Mouse (Mus musculus): ENCODE data around the gene Rab43. TPM values are rescaled to one million over a fixed set of nuclear protein-coding genes. Genes with fewer than 3 reads are reported as not detected.

Gene Rab43
- polyA plus RNA-seq, 1 experiment from 2014 or later = 7.5 TPM

DNA sequence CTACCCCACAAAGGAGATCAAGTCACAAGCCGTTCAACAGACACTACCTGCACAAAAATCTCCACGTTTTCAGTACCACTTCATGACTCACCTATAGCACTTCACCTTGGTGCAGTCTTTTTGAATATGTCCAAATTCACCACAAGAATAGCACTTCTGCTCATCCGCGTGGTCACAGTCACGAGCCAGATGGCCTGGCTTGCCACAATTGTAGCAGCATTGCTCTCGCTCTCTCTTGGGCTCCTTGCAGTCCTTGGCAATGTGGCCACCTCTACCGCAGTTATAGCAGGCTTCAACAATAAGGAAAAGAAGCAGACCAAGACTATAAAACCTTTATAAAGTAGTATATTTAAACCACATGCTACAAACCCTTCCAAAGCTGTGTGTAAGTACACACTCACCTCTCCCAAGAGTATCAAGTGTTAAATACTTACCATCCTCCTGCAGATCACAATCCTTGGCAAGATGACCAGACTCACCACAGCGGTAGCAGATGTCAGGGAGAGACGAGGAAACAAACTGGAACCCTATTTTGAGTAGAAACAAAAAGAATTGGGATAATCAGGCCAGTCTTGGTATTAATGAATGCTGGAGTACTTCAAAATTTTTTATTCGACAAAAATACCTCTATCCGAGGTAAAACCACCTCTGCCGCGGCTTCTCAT lies 33.2 kb upstream of the Rab43 start:
- no peaks in the 10 kb centered on the region for H3K9me3 ChIP-seq (ENCODE audit: control insufficient read depth, low read length)
- no peak overlapping the region for H3K4me3 ChIP-seq (ENCODE audit: low read depth, low read length)
- H3K9ac ChIP-seq (ENCODE audit: low read length) = no peak overlapping the region
- H3K27ac ChIP-seq (replicated peaks; ENCODE audit: low read depth, low read length) = no peak overlapping the region
- H3K27me3 ChIP-seq (ENCODE audit: control insufficient read depth, insufficient read depth, low read length) = no peaks in the 10 kb centered on the region
- H3K4me1 ChIP-seq (ENCODE audit: control insufficient read depth, insufficient read depth, low read length) = 0 out of 2 replicates have a peak, but pooled peaks cover 7% of the 10 kb centered on the region
- 90% methylated on average over 13 of the region's 13 CpGs for WGBS
- no peak overlapping the region for H3K4me2 ChIP-seq (ENCODE audit: low read depth, severe bottlenecking)
- H3K36me3 ChIP-seq (ENCODE audit: control insufficient read depth, insufficient read depth, low read length) = peaks cover 32% of the 10 kb centered on the region
- ATAC-seq (ENCODE audit: insufficient number of reproducible peaks, low FRiP score, low TSS enrichment, low read depth) = no peak
- DNase-seq (ENCODE audit: low spot score) = no peak

DNA sequence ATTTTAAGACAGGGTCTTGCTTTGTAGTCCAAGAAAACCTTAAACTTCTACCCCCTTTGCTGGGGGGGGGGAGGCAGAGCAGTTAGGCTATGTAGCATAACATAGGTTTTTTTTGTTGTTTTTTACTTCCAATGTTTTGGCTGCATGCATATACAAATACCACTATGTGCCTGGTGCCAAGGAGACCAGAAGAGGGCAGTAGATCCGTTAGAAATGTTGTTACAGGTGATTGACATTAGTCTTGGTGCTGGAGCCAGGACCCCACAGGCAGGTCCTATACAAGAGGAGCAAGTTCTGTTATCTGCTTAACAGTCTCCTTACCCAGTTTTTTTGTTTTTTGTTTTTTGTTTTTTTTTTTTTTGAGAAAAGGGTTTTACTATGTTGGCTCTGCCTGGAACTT lies 30.3 kb upstream of the Rab43 start:
- H3K4me3 ChIP-seq (ENCODE audit: low read depth, low read length) = no peak overlapping the region
- peaks cover 30% of the 10 kb centered on the region for H3K36me3 ChIP-seq (ENCODE audit: control insufficient read depth, insufficient read depth, low read length)
- DNase-seq (ENCODE audit: low spot score) (no peak), ATAC-seq (ENCODE audit: insufficient number of reproducible peaks, low FRiP score, low TSS enrichment, low read depth) (no peak)
- no peaks in the 10 kb centered on the region for H3K4me1 ChIP-seq (ENCODE audit: control insufficient read depth, insufficient read depth, low read length)
- H3K27ac ChIP-seq (replicated peaks; ENCODE audit: low read depth, low read length) = no peak overlapping the region
- no peaks in the 10 kb centered on the region for H3K9me3 ChIP-seq (ENCODE audit: control insufficient read depth, low read length)
- no peaks in the 10 kb centered on the region for H3K27me3 ChIP-seq (ENCODE audit: control insufficient read depth, insufficient read depth, low read length)
- WGBS = 43% methylated on average over 1 of the region's 1 CpGs
- H3K9ac ChIP-seq (ENCODE audit: low read length) = no peak overlapping the region
- no peak overlapping the region for H3K4me2 ChIP-seq (ENCODE audit: low read depth, severe bottlenecking)

DNA sequence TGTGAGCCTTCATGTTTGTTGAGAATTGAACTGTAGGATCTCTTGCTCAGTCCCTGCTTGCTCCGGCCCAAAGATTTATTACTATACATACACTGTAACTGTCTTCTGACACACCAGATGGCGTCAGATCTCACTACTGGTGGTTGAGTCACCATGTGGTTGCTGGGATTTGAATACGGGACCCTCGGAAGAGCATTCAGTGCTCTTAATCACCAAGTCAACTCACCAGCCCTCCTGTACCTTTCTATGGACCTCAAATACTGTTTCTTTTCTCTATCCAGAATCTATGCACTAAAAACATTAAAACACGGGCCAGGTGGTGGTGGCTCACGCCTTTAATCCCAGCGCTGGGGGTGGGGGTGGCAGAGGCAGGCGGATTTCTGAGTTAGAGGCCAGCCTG lies 29.7 kb upstream of the Rab43 start:
- ATAC-seq (ENCODE audit: insufficient number of reproducible peaks, low FRiP score, low TSS enrichment, low read depth) (no peak), DNase-seq (ENCODE audit: low spot score) (no peak)
- H3K9ac ChIP-seq (ENCODE audit: low read length) = no peak overlapping the region
- H3K27ac ChIP-seq (replicated peaks; ENCODE audit: low read depth, low read length) = no peak overlapping the region
- H3K4me2 ChIP-seq (ENCODE audit: low read depth, severe bottlenecking) = no peak overlapping the region
- peaks cover 30% of the 10 kb centered on the region for H3K36me3 ChIP-seq (ENCODE audit: control insufficient read depth, insufficient read depth, low read length)
- no peaks in the 10 kb centered on the region for H3K27me3 ChIP-seq (ENCODE audit: control insufficient read depth, insufficient read depth, low read length)
- no peaks in the 10 kb centered on the region for H3K9me3 ChIP-seq (ENCODE audit: control insufficient read depth, low read length)
- H3K4me3 ChIP-seq (ENCODE audit: low read depth, low read length) = no peak overlapping the region
- no peaks in the 10 kb centered on the region for H3K4me1 ChIP-seq (ENCODE audit: control insufficient read depth, insufficient read depth, low read length)
- WGBS = 80% methylated on average over 8 of the region's 8 CpGs

DNA sequence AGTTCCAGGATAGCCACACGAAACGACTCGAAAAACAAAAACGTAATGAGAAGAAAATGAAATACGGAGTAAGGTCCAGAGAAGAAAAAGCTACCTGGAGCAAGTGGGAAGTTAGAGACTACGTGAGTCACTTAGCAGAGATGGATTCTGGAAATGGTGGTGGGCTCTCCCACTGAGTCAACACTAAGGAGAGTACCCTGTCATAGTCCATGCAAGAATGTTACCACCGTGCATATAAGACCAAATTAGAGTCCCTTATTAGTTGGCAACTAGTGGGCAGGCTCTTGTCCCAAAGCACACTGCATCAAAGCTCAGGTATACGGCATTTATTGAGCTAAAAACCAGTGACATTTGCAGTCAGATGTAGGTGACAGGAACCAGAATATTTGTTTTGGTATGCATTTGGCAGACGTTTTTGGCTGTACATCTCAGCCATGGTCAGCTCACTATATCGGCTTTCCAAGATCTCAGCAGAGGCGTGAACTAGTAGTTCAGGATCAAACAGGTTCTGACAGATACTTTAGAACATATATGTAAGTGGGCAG lies 27.9 kb upstream of the Rab43 start:
- H3K27me3 ChIP-seq (ENCODE audit: control insufficient read depth, insufficient read depth, low read length) = no peaks in the 10 kb centered on the region
- no peaks in the 10 kb centered on the region for H3K9me3 ChIP-seq (ENCODE audit: control insufficient read depth, low read length)
- no peaks in the 10 kb centered on the region for H3K4me1 ChIP-seq (ENCODE audit: control insufficient read depth, insufficient read depth, low read length)
- H3K9ac ChIP-seq (ENCODE audit: low read length) = no peak overlapping the region
- no peak for ATAC-seq (ENCODE audit: insufficient number of reproducible peaks, low FRiP score, low TSS enrichment, low read depth)
- no peak overlapping the region for H3K27ac ChIP-seq (replicated peaks; ENCODE audit: low read depth, low read length)
- WGBS = 63% methylated on average over 11 of the region's 11 CpGs
- no peak for DNase-seq (ENCODE audit: low spot score)
- peaks cover 22% of the 10 kb centered on the region for H3K36me3 ChIP-seq (ENCODE audit: control insufficient read depth, insufficient read depth, low read length)
- no peak overlapping the region for H3K4me3 ChIP-seq (ENCODE audit: low read depth, low read length)
- H3K4me2 ChIP-seq (ENCODE audit: low read depth, severe bottlenecking) = no peak overlapping the region

DNA sequence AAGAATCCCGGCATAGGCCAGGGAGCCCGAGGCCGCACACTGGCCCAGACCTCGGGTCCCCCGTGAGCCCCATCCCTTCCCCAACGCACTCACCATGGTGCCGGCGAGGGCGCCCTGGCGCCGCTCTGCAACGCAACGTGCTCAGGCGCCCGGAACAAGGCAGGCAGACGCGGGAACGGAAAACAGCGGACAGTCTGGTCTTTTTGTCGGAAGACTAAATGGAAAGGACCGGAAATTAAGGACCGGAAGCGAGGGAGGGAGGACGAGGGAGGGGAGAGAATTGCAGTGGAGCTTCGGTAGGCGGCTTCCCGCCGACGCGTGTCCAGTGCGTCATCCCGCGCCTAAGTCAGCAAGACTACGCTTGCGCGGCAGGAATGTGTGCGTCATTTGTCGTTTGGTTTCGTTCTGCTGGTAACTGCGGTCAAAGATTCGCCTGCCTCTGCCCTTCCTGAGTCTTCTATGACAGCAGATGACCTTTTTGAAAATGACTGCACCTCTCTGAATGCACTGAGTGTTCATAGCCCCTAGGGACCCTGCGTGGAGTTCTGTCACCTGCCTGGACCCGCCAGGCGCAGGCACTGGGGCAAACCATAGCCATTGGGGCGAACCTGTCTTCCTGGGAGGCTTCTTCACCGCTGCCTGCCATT lies 26.7 kb upstream of the Rab43 start, which contains the start of gene Isy1:
Gene Isy1, minus strand, starts transcription at position 248 of the 647 bp plus-strand sequence.
- under 1% methylated on average over 46 of the region's 46 CpGs for WGBS
- ATAC-seq (ENCODE audit: insufficient number of reproducible peaks, low FRiP score, low TSS enrichment, low read depth) (peak; percentile 91), DNase-seq (ENCODE audit: low spot score) (peak; percentile 95)
- Histone ChIP-seq H3K4me1 (ENCODE audit: control insufficient read depth, insufficient read depth, low read length) (no peaks in the 10 kb centered on the region), H3K27me3 (ENCODE audit: control insufficient read depth, insufficient read depth, low read length) (no peaks in the 10 kb centered on the region), H3K36me3 (ENCODE audit: control insufficient read depth, insufficient read depth, low read length) (peaks cover 15% of the 10 kb centered on the region), H3K4me3 (ENCODE audit: low read depth, low read length) (peak within 1 kb of the TSS; percentile 50), H3K4me2 (ENCODE audit: low read depth, severe bottlenecking) (peak within 1 kb of the TSS; percentile 60), H3K27ac (replicated peaks; ENCODE audit: low read depth, low read length) (peak within 1 kb of the TSS; percentile 44), H3K9ac (ENCODE audit: low read length) (peak within 1 kb of the TSS; percentile 76), H3K9me3 (ENCODE audit: control insufficient read depth, low read length) (no peaks in the 10 kb centered on the region)

DNA sequence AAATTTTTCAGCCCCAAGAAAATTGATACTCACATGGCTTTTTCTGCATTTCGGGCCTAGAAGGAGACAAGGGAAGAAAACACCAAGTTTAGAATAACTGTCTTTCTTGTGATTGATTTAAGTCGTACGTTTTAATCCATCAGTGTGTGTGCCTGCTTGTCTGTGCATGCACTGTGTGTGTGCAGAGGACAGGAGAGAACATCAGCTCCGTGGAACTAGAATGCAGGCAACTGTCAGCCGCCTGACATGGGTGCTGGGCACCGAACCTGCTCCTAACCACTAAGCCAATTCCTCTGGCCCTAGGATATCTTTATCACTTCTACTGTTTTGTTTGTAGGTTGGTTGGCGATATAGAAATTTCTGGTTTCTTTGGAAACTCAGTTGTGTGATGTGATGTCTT lies 23.7 kb upstream of the Rab43 start, which contains the start of gene Gm45140:
Gene Gm45140, minus strand, starts transcription at position 101 of the 400 bp plus-strand sequence.
- Histone ChIP-seq H3K9ac (ENCODE audit: low read length) (no peak within 1 kb of the TSS), H3K4me3 (ENCODE audit: low read depth, low read length) (no peak within 1 kb of the TSS), H3K36me3 (ENCODE audit: control insufficient read depth, insufficient read depth, low read length) (peaks cover 3% of the 10 kb centered on the region; the same call in 1 of the 2 replicates), H3K4me2 (ENCODE audit: low read depth, severe bottlenecking) (no peak within 1 kb of the TSS), H3K27ac (replicated peaks; ENCODE audit: low read depth, low read length) (no peak within 1 kb of the TSS), H3K27me3 (ENCODE audit: control insufficient read depth, insufficient read depth, low read length) (no peaks in the 10 kb centered on the region), H3K9me3 (ENCODE audit: control insufficient read depth, low read length) (no peaks in the 10 kb centered on the region), H3K4me1 (ENCODE audit: control insufficient read depth, insufficient read depth, low read length) (no peaks in the 10 kb centered on the region)
- 94% methylated on average over 7 of the region's 7 CpGs for WGBS
- no peak for DNase-seq (ENCODE audit: low spot score)
- ATAC-seq (ENCODE audit: insufficient number of reproducible peaks, low FRiP score, low TSS enrichment, low read depth) = no peak

DNA sequence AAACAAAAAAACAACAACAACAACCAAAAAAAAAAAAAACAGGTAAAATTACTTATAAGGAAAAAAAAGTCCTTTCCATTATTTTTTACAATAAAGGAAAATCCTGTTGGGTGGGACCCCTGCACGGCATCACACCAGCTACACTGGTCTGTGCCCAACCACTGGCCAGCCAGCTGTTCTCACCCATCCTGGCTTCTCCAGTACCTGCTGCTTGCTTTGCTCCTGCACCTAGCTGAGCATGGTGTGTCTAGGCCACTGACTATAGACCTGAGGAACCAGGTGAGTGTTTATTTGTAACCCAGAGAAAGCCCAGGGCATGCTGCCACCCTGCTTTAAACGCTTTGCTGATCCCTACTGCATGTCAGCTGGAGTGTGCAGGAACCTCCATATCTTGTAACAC lies 8.4 kb upstream of the Rab43 start:
- Histone ChIP-seq H3K36me3 (ENCODE audit: control insufficient read depth, insufficient read depth, low read length) (peaks cover 45% of the 10 kb centered on the region), H3K9ac (ENCODE audit: low read length) (no peak overlapping the region), H3K4me3 (ENCODE audit: low read depth, low read length) (no peak overlapping the region), H3K27ac (replicated peaks; ENCODE audit: low read depth, low read length) (no peak overlapping the region), H3K9me3 (ENCODE audit: control insufficient read depth, low read length) (no peaks in the 10 kb centered on the region), H3K4me1 (ENCODE audit: control insufficient read depth, insufficient read depth, low read length) (no peaks in the 10 kb centered on the region), H3K27me3 (ENCODE audit: control insufficient read depth, insufficient read depth, low read length) (no peaks in the 10 kb centered on the region), H3K4me2 (ENCODE audit: low read depth, severe bottlenecking) (no peak overlapping the region)
- 93% methylated on average over 2 of the region's 2 CpGs for WGBS
- ATAC-seq (ENCODE audit: insufficient number of reproducible peaks, low FRiP score, low TSS enrichment, low read depth) (no peak), DNase-seq (ENCODE audit: low spot score) (no peak)

DNA sequence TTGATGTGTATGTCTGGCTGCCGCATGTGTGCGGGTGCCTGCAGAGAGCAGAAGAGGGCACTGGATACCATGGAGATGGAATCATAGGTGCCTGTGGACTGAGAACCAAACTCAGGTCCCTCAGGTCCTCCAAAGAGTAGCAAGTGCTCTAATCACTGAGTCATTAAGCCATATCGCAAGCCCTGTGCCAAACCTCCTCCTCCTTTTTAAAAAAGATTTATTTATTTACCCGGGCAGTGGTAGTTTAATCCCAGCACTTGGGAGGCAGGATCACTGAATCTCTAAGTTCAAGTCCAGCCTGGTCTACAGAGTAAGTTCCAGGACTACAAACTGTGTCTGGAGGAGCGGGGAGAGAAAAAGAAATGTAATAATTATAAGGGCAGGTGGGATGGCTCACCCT lies 2.5 kb upstream of the Rab43 start:
- Histone ChIP-seq H3K9me3 (ENCODE audit: control insufficient read depth, low read length) (no peaks in the 10 kb centered on the region), H3K36me3 (ENCODE audit: control insufficient read depth, insufficient read depth, low read length) (peaks cover 15% of the 10 kb centered on the region), H3K4me3 (ENCODE audit: low read depth, low read length) (no peak overlapping the region), H3K27me3 (ENCODE audit: control insufficient read depth, insufficient read depth, low read length) (no peaks in the 10 kb centered on the region), H3K9ac (ENCODE audit: low read length) (no peak overlapping the region), H3K4me2 (ENCODE audit: low read depth, severe bottlenecking) (no peak overlapping the region), H3K4me1 (ENCODE audit: control insufficient read depth, insufficient read depth, low read length) (no peaks in the 10 kb centered on the region), H3K27ac (replicated peaks; ENCODE audit: low read depth, low read length) (no peak overlapping the region)
- DNase-seq (ENCODE audit: low spot score) (no peak), ATAC-seq (ENCODE audit: insufficient number of reproducible peaks, low FRiP score, low TSS enrichment, low read depth) (no peak)
- 95% methylated on average over 5 of the region's 5 CpGs for WGBS

All from limb, embryonic 11.5 days (tissue).